Mouse (Mus musculus): Measurements from ENCODE around the gene Fus. TPM values are rescaled to one million over a fixed set of nuclear protein-coding genes. Genes with fewer than 3 reads are reported as not detected.

Fus gene
- polyA plus RNA-seq (2015; fragmentation: Nextera tagmentation; extraction: Ambion mirVana) = 283 and 325 TPM in 2 replicates

GRCm38 (mm10) chr7:127967004-127967921 is at the start of gene Fus:
Gene Fus (plus strand): TSS chr7:127967457.
- peaks cover 13% of the 10 kb centered on the region for H3K36me3 ChIP-seq (ENCODE audit: control insufficient read depth, insufficient read depth, low read length)
- no peaks in the 10 kb centered on the region for H3K27me3 ChIP-seq (ENCODE audit: control insufficient read depth, insufficient read depth, low read depth, low read length)
- ATAC-seq = peak; percentile 96
- WGBS = under 1% methylated on average over 89 of the region's 92 CpGs
- peaks cover 27% of the 10 kb centered on the region for H3K4me1 ChIP-seq (ENCODE audit: control insufficient read depth, insufficient read depth, low read length)
- peak within 1 kb of the TSS; percentile 95 for H3K4me3 ChIP-seq (ENCODE audit: low read depth, low read length)
- peak within 1 kb of the TSS; percentile 99 for H3K27ac ChIP-seq (ENCODE audit: low read length)
- H3K4me2 ChIP-seq (ENCODE audit: low read length) = peak within 1 kb of the TSS; percentile 96
- no peaks in the 10 kb centered on the region for H3K9me3 ChIP-seq (replicated peaks; ENCODE audit: control insufficient read depth, low read length, poor library complexity, severe bottlenecking)
- peak within 1 kb of the TSS; percentile 98 for H3K9ac ChIP-seq (ENCODE audit: low read depth, low read length)

GRCm38 (mm10) chr7:127918203-127918602 is 49.1 kb upstream of the Fus start:
- H3K9ac ChIP-seq (ENCODE audit: low read depth, low read length) = no peak overlapping the region
- no peak for ATAC-seq
- H3K4me3 ChIP-seq (ENCODE audit: low read depth, low read length) = no peak overlapping the region
- H3K27me3 ChIP-seq (ENCODE audit: control insufficient read depth, insufficient read depth, low read depth, low read length) = no peaks in the 10 kb centered on the region
- H3K4me1 ChIP-seq (ENCODE audit: control insufficient read depth, insufficient read depth, low read length) = peaks cover 3% of the 10 kb centered on the region
- H3K27ac ChIP-seq (ENCODE audit: low read length) = no peak overlapping the region
- peaks cover 11% of the 10 kb centered on the region for H3K36me3 ChIP-seq (ENCODE audit: control insufficient read depth, insufficient read depth, low read length)
- 64% methylated on average over 3 of the region's 3 CpGs for WGBS
- no peaks in the 10 kb centered on the region for H3K9me3 ChIP-seq (replicated peaks; ENCODE audit: control insufficient read depth, low read length, poor library complexity, severe bottlenecking)
- no peak overlapping the region for H3K4me2 ChIP-seq (ENCODE audit: low read length)

GRCm38 (mm10) chr7:127919290-127919689 is 48.0 kb upstream of the Fus start:
- Histone ChIP-seq H3K4me3 (ENCODE audit: low read depth, low read length) (no peak overlapping the region), H3K9ac (ENCODE audit: low read depth, low read length) (no peak overlapping the region), H3K4me2 (ENCODE audit: low read length) (no peak overlapping the region), H3K9me3 (replicated peaks; ENCODE audit: control insufficient read depth, low read length, poor library complexity, severe bottlenecking) (no peaks in the 10 kb centered on the region), H3K4me1 (ENCODE audit: control insufficient read depth, insufficient read depth, low read length) (no peaks in the 10 kb centered on the region), H3K36me3 (ENCODE audit: control insufficient read depth, insufficient read depth, low read length) (peaks cover 11% of the 10 kb centered on the region), H3K27ac (ENCODE audit: low read length) (no peak overlapping the region), H3K27me3 (ENCODE audit: control insufficient read depth, insufficient read depth, low read depth, low read length) (no peaks in the 10 kb centered on the region)
- WGBS = 75% methylated on average over 7 of the region's 7 CpGs
- no peak for ATAC-seq

- Histone ChIP-seq H3K4me3 (ENCODE audit: low read depth, low read length) (no peak overlapping the region), H3K36me3 (ENCODE audit: control insufficient read depth, insufficient read depth, low read length) (peaks cover 9% of the 10 kb centered on the region)
These were observed 45.7 kb upstream of the Fus start for GRCm38 (mm10) chr7:127921516-127921915.

GRCm38 (mm10) chr7:127922451-127923275 is 44.6 kb upstream of the Fus start:
- 0 out of 2 replicates have a peak, but pooled peaks cover under 1% of the 10 kb centered on the region for H3K27me3 ChIP-seq (ENCODE audit: control insufficient read depth, insufficient read depth, low read depth, low read length)
- H3K36me3 ChIP-seq (ENCODE audit: control insufficient read depth, insufficient read depth, low read length) = peaks cover 6% of the 10 kb centered on the region
- no peaks in the 10 kb centered on the region for H3K4me1 ChIP-seq (ENCODE audit: control insufficient read depth, insufficient read depth, low read length)
- ATAC-seq = no peak
- 89% methylated on average over 6 of the region's 6 CpGs for WGBS
- H3K9ac ChIP-seq (ENCODE audit: low read depth, low read length) = no peak overlapping the region
- no peak overlapping the region for H3K4me3 ChIP-seq (ENCODE audit: low read depth, low read length)
- no peak overlapping the region for H3K27ac ChIP-seq (ENCODE audit: low read length)
- no peak overlapping the region for H3K4me2 ChIP-seq (ENCODE audit: low read length)
- no peaks in the 10 kb centered on the region for H3K9me3 ChIP-seq (replicated peaks; ENCODE audit: control insufficient read depth, low read length, poor library complexity, severe bottlenecking)

More at GRCm38 (mm10) chr7:127921516-127921915, 45.7 kb upstream of the Fus start:
- Histone ChIP-seq H3K9me3 (replicated peaks; ENCODE audit: control insufficient read depth, low read length, poor library complexity, severe bottlenecking) (no peaks in the 10 kb centered on the region), H3K9ac (ENCODE audit: low read depth, low read length) (no peak overlapping the region), H3K4me2 (ENCODE audit: low read length) (no peak overlapping the region), H3K27ac (ENCODE audit: low read length) (no peak overlapping the region), H3K4me1 (ENCODE audit: control insufficient read depth, insufficient read depth, low read length) (no peaks in the 10 kb centered on the region), H3K27me3 (ENCODE audit: control insufficient read depth, insufficient read depth, low read depth, low read length) (no peaks in the 10 kb centered on the region)
- 61% methylated on average over 8 of the region's 8 CpGs for WGBS
- ATAC-seq = no peak

- Histone ChIP-seq H3K27me3 (ENCODE audit: control insufficient read depth, insufficient read depth, low read depth, low read length) (peaks cover 11% of the 10 kb centered on the region), H3K27ac (ENCODE audit: low read length) (no peak overlapping the region), H3K36me3 (ENCODE audit: control insufficient read depth, insufficient read depth, low read length) (peaks cover 6% of the 10 kb centered on the region), H3K4me3 (ENCODE audit: low read depth, low read length) (no peak overlapping the region), H3K9me3 (replicated peaks; ENCODE audit: control insufficient read depth, low read length, poor library complexity, severe bottlenecking) (no peaks in the 10 kb centered on the region), H3K4me1 (ENCODE audit: control insufficient read depth, insufficient read depth, low read length) (no peaks in the 10 kb centered on the region), H3K4me2 (ENCODE audit: low read length) (no peak overlapping the region), H3K9ac (ENCODE audit: low read depth, low read length) (no peak overlapping the region)
- ATAC-seq = no peak
- 87% methylated on average over 5 of the region's 5 CpGs for WGBS
These were observed 43.5 kb upstream of the Fus start for GRCm38 (mm10) chr7:127923714-127924113.

- H3K36me3 ChIP-seq (ENCODE audit: control insufficient read depth, insufficient read depth, low read length) = peaks cover 6% of the 10 kb centered on the region
- 59% methylated on average over 5 of the region's 5 CpGs for WGBS
- no peaks in the 10 kb centered on the region for H3K9me3 ChIP-seq (replicated peaks; ENCODE audit: control insufficient read depth, low read length, poor library complexity, severe bottlenecking)
- peaks cover 24% of the 10 kb centered on the region for H3K27me3 ChIP-seq (ENCODE audit: control insufficient read depth, insufficient read depth, low read depth, low read length)
- H3K27ac ChIP-seq (ENCODE audit: low read length) = no peak overlapping the region
- H3K4me1 ChIP-seq (ENCODE audit: control insufficient read depth, insufficient read depth, low read length) = no peaks in the 10 kb centered on the region
- H3K4me2 ChIP-seq (ENCODE audit: low read length) = no peak overlapping the region
- no peak for ATAC-seq
- H3K9ac ChIP-seq (ENCODE audit: low read depth, low read length) = no peak overlapping the region
- H3K4me3 ChIP-seq (ENCODE audit: low read depth, low read length) = no peak overlapping the region
These were observed 42.0 kb upstream of the Fus start for GRCm38 (mm10) chr7:127925252-127925651.

GRCm38 (mm10) chr7:127926066-127926465 is 41.2 kb upstream of the Fus start:
- H3K4me2 ChIP-seq (ENCODE audit: low read length) = no peak overlapping the region
- no peaks in the 10 kb centered on the region for H3K4me1 ChIP-seq (ENCODE audit: control insufficient read depth, insufficient read depth, low read length)
- no peak overlapping the region for H3K4me3 ChIP-seq (ENCODE audit: low read depth, low read length)
- no peak overlapping the region for H3K9ac ChIP-seq (ENCODE audit: low read depth, low read length)
- no peak overlapping the region for H3K27ac ChIP-seq (ENCODE audit: low read length)
- H3K36me3 ChIP-seq (ENCODE audit: control insufficient read depth, insufficient read depth, low read length) = peaks cover 6% of the 10 kb centered on the region
- peaks cover 26% of the 10 kb centered on the region for H3K27me3 ChIP-seq (ENCODE audit: control insufficient read depth, insufficient read depth, low read depth, low read length)
- WGBS = 84% methylated on average over 8 of the region's 8 CpGs
- H3K9me3 ChIP-seq (replicated peaks; ENCODE audit: control insufficient read depth, low read length, poor library complexity, severe bottlenecking) = no peaks in the 10 kb centered on the region
- no peak for ATAC-seq

Measured in midbrain, embryonic 16.5 days (tissue).